Mouse (Mus musculus): ENCODE results near the gene Sema3a.
"Not testable (repeated sequence)": the region's sequence is repeated elsewhere in the genome, so short reads cannot be mapped to it uniquely, and the experiment has no call there.

The Sema3a gene

GRCm38 (mm10) chr5:13421276-13421925, 296.2 kb downstream of the Sema3a start:
- DNase-seq (ENCODE audit: low spot score in 2 of 2), result no peak

GRCm38 (mm10) chr5:13428702-13429101, 303.5 kb downstream of the Sema3a start:
- no peak for DNase-seq (ENCODE audit: low spot score in 2 of 2)

GRCm38 (mm10) chr5:13431827-13432226, 306.6 kb downstream of the Sema3a start:
- DNase-seq (ENCODE audit: low spot score in 2 of 2), result no peak

GRCm38 (mm10) chr5:13432574-13432973, 307.4 kb downstream of the Sema3a start:
- DNase-seq (ENCODE audit: low spot score in 2 of 2), result no peak

GRCm38 (mm10) chr5:13433303-13433702, 308.1 kb downstream of the Sema3a start:
- DNase-seq (ENCODE audit: low spot score in 2 of 2), result no peak

- no peak for DNase-seq (ENCODE audit: low spot score in 2 of 2)
Measured at GRCm38 (mm10) chr5:13441112-13441511, 315.9 kb downstream of the Sema3a start.

- no peak for DNase-seq (ENCODE audit: low spot score in 2 of 2)
Measured at GRCm38 (mm10) chr5:13460182-13461001, 335.2 kb downstream of the Sema3a start.

- DNase-seq (ENCODE audit: low spot score in 2 of 2), result no peak
Measured at GRCm38 (mm10) chr5:13468856-13469255, 343.6 kb downstream of the Sema3a start.

- no peak for DNase-seq (ENCODE audit: low spot score in 2 of 2)
Measured at GRCm38 (mm10) chr5:13469401-13469800, 344.2 kb downstream of the Sema3a start.

GRCm38 (mm10) chr5:13470057-13470905, 345.1 kb downstream of the Sema3a start:
- DNase-seq (ENCODE audit: low spot score in 2 of 2), result no peak

GRCm38 (mm10) chr5:13477653-13478052, 352.4 kb downstream of the Sema3a start:
- DNase-seq (ENCODE audit: low spot score in 2 of 2), result no peak

- no peak for DNase-seq (ENCODE audit: low spot score in 2 of 2)
Measured at GRCm38 (mm10) chr5:13488671-13489070, 363.5 kb downstream of the Sema3a start.

GRCm38 (mm10) chr5:13495967-13496366, 370.8 kb downstream of the Sema3a start:
- not testable (repeated sequence) for DNase-seq (ENCODE audit: low spot score in 2 of 2)

- no peak for DNase-seq (ENCODE audit: low spot score in 2 of 2)
Measured at GRCm38 (mm10) chr5:13499835-13500234, 374.6 kb downstream of the Sema3a start.

GRCm38 (mm10) chr5:13505839-13506499, 380.8 kb downstream of the Sema3a start:
- DNase-seq (ENCODE audit: low spot score in 2 of 2), result no peak

GRCm38 (mm10) chr5:13509163-13509562, 383.9 kb downstream of the Sema3a start:
- no peak for DNase-seq (ENCODE audit: low spot score in 2 of 2)

GRCm38 (mm10) chr5:13517018-13517417, 391.8 kb downstream of the Sema3a start:
- no peak for DNase-seq (ENCODE audit: low spot score in 2 of 2)

GRCm38 (mm10) chr5:13525597-13525996, 400.4 kb downstream of the Sema3a start:
- no peak for DNase-seq (ENCODE audit: low spot score in 2 of 2)

GRCm38 (mm10) chr5:13527037-13527464, 401.8 kb downstream of the Sema3a start:
- no peak for DNase-seq (ENCODE audit: low spot score in 2 of 2)

- no peak for DNase-seq (ENCODE audit: low spot score in 2 of 2)
Measured at GRCm38 (mm10) chr5:13529226-13529625, 404.0 kb downstream of the Sema3a start.

- DNase-seq (ENCODE audit: low spot score in 2 of 2), result no peak
Measured at GRCm38 (mm10) chr5:13547472-13548209, 422.4 kb downstream of the Sema3a start.
